Mouse (Mus musculus) heart, embryonic 10.5 days (tissue): Measurements from ENCODE around the gene Tmod3. TPM values are rescaled to one million over a fixed set of nuclear protein-coding genes. Genes with fewer than 3 reads are reported as not detected.
A peak's percentile ranks its signal among the peaks of the same experiment; 100 is the strongest.

Source experiments
- DNase-seq: peaks from one replicate; pipeline ENCODE4 v3.0.0-alpha.2; 2017; ENCODE audit warnings: low spot score
- H3K27ac ChIP-seq: fragments of 300-500 bp; sonication (generic); 2 replicates; pipeline ENCODE4 v1.5.1; 2016; ENCODE audit warnings: mild to moderate bottlenecking
- H3K27me3 ChIP-seq: fragments of 300-500 bp; sonication (generic); 2 replicates; pipeline ENCODE4 v1.6.1; 2016; ENCODE audit warnings: mild to moderate bottlenecking; ENCODE audit not compliant: poor library complexity, insufficient read depth, severe bottlenecking
- H3K36me3 ChIP-seq: fragments of 300-500 bp; sonication (generic); 2 replicates; pipeline ENCODE4 v1.6.1; 2016; ENCODE audit warnings: mild to moderate bottlenecking, moderate library complexity
- H3K4me1 ChIP-seq: fragments of 300-500 bp; sonication (generic); 2 replicates; pipeline ENCODE4 v1.6.1; 2016; ENCODE audit warnings: mild to moderate bottlenecking
- H3K4me3 ChIP-seq: fragments of 300-500 bp; sonication (generic); 2 replicates; pipeline ENCODE4 v1.5.1; 2016; ENCODE audit warnings: mild to moderate bottlenecking, moderate library complexity
- H3K9me3 ChIP-seq: fragments of 300-500 bp; sonication (generic); 2 replicates; pipeline ENCODE4 v1.6.1; 2016; ENCODE audit warnings: mild to moderate bottlenecking, moderate library complexity
- WGBS: fragments of 180-500 bp; shearing (Covaris S2); methylation state at CpG from one replicate; pipeline ENCODE4 v1.1.7; 2016; 5-methylcytosine and 5-hydroxymethylcytosine counted together
- polyA plus RNA-seq: library from polyadenylated mRNA; unstranded; fragments of >200 nt; fragmentation: Nextera tagmentation; extraction: Ambion mirVana; gene quantifications from 2 replicates; pipeline ENCODE4 v1.2.1, GENCODE M21; 2016

Gene Tmod3
- polyA plus RNA-seq = 73.4 and 90.5 TPM in 2 replicates

DNA sequence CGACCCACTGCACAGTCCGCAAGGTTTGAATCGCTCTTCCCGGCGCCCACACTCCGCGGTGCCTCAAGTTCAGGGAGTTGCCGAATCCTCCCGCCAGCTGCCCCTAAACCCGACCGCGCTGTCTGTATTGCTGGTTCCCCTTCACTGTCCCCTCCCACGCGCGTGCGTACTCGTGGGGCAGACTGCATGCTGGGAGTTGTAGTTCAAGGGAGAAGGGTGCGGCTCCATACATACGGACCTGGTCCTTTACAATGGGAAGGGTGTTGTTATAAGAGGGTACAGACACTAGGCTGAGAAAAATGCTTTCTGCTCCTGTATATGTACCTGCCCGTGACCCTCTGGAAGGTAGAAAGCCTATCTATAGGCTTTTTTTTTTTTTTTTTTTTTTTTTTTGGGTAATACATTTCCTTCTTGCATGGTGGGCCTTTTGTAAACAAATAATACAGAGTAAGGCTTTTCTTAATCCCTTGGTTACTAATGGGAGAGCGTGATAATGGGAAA is at the start of gene Tmod3:
Tmod3 (minus strand) TSS at position 146 of the 501 bp plus-strand sequence.
- DNase-seq = peak; percentile 97
- Histone ChIP-seq H3K36me3 (no peaks in the 10 kb centered on the region), H3K27ac (peak within 1 kb of the TSS; percentile 91), H3K4me3 (peak within 1 kb of the TSS; percentile 95), H3K9me3 (no peaks in the 10 kb centered on the region), H3K4me1 (peaks cover 8% of the 10 kb centered on the region; the same call in 1 of the 2 replicates), H3K27me3 (no peaks in the 10 kb centered on the region)
- 2% methylated on average over 21 of the region's 21 CpGs for whole genome bisulfite sequencing

DNA sequence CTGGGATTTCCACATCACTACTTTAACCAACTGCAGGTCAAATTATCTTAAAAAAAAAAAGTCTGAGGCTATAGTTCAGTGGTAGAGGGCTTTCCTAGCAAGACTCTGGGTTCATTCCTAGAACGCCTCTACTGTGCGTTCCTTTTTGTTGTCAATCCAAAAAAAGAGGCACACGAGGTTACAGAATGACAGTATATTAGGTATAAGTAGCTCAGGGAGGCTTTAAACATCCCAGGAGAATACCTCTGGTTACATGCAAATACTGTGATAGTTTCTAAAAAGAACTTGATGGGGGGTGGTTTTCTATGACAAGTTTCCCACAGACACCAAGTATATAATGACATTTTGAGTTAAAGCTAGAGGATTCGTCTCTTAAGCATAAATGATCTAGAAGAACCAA is 48.0 kb upstream of the Tmod3 start:
- no peaks in the 10 kb centered on the region for H3K9me3 ChIP-seq
- 84% methylated on average over 4 of the region's 4 CpGs for WGBS
- H3K27me3 ChIP-seq = peaks cover 4% of the 10 kb centered on the region; the same call in 1 of the 2 replicates
- H3K4me3 ChIP-seq = no peak overlapping the region
- DNase-seq = no peak
- peaks cover 5% of the 10 kb centered on the region; the same call in 1 of the 2 replicates for H3K4me1 ChIP-seq
- no peak overlapping the region for H3K27ac ChIP-seq
- H3K36me3 ChIP-seq = no peaks in the 10 kb centered on the region

DNA sequence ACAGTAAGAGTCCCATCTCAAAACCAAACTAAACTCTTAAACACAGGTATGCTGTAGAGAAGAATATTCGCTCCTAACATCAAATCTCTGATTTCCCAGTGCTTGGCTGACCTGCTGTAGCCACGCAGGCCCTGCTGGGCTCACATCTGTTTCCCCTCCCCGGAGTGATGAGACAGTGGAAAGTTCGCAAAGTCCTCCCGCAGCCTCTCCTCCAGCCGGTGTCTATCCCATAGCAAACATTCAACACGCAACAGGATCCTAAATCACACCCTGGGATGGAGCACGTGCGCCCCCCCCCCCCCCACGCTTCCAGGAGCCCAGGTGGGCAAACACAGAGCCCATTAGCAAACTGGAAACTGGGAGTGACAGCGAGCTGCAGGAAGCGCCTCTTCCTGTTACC is 42.1 kb upstream of the Tmod3 start:
- 30% methylated on average over 12 of the region's 12 CpGs for WGBS
- Histone ChIP-seq H3K9me3 (no peaks in the 10 kb centered on the region), H3K27ac (no peak overlapping the region; the same call in 1 of the 2 replicates), H3K27me3 (no peaks in the 10 kb centered on the region), H3K4me3 (peak overlapping the region; percentile 12; the same call in 1 of the 2 replicates), H3K4me1 (0 out of 2 replicates have a peak, but pooled peaks cover 11% of the 10 kb centered on the region), H3K36me3 (no peaks in the 10 kb centered on the region)
- no peak for DNase-seq

DNA sequence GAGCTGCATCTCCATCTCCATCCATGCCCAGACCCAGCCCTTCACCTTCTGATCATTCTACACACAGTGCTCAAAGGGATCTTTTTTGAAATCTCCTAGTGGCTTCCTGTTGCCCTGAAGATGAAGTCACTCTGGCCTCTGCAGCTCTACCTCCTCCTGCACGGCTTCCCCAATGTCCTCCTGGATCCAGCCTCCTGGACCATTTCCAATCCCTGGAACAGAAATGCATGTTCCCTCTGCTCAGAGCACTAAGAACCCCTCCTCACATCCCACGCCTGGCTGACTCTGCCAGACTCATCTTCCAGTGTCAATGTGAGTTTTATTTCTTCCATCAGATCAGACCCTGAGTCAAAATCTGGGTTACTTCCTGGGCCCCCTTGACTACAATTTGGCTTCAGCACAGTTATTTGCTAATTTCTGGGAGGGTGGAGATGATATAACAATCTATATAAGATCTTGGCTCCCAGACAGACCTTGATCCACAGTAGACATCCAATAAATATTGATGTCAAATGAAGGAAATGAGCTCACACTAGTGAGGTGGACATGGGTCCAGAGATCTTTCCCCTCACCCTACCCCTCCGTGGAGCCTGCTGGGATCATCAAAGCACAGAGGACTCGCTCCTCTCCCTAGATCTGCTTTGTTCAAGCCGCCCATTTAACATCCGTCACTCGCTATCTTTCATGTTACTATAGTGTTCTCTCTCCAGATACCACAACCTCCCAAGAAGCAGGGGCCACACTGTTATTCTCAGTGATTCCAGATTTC is 40.9 kb upstream of the Tmod3 start:
- H3K36me3 ChIP-seq = no peaks in the 10 kb centered on the region
- H3K4me3 ChIP-seq = no peak overlapping the region
- WGBS = 66% methylated on average over 7 of the region's 7 CpGs
- H3K4me1 ChIP-seq = 0 out of 2 replicates have a peak, but pooled peaks cover 11% of the 10 kb centered on the region
- no peak overlapping the region for H3K27ac ChIP-seq
- no peaks in the 10 kb centered on the region for H3K9me3 ChIP-seq
- H3K27me3 ChIP-seq = no peaks in the 10 kb centered on the region
- no peak for DNase-seq

DNA sequence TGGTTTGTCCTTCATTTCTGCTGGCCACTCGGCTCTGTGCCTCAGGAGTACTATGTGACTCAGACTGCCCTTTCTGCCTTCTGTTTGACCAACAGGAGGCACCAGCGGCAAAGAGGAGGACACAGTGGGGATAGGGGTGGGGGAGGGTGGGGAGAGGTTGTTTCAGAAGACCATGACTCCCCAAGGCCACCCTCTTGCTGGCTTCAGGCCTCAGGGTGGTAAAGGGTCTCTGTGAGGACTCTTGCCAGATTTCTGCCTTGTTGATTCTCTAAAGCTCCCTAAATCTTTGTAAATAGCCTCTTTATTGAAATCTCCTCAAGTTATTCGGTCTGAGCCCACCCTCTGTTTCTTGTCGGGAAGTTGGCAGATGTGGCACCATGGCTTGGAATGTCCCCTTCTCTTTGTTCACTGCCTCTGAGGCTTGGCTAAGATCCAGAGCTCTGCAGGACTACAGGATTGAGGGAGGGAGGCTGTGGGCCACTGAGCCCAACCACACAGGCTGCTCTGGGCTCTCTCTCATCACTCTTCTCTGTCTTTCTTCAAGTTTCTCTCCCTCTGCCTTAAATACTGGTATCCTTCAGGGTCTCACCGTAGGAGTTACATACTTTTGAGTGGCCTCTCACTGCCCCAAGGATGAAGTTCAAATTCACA is 39.9 kb upstream of the Tmod3 start:
- Histone ChIP-seq H3K27me3 (no peaks in the 10 kb centered on the region), H3K9me3 (no peaks in the 10 kb centered on the region), H3K4me3 (no peak overlapping the region), H3K36me3 (no peaks in the 10 kb centered on the region), H3K27ac (no peak overlapping the region), H3K4me1 (0 out of 2 replicates have a peak, but pooled peaks cover 11% of the 10 kb centered on the region)
- WGBS = 47% methylated on average over 5 of the region's 5 CpGs
- DNase-seq = peak; percentile 77

DNA sequence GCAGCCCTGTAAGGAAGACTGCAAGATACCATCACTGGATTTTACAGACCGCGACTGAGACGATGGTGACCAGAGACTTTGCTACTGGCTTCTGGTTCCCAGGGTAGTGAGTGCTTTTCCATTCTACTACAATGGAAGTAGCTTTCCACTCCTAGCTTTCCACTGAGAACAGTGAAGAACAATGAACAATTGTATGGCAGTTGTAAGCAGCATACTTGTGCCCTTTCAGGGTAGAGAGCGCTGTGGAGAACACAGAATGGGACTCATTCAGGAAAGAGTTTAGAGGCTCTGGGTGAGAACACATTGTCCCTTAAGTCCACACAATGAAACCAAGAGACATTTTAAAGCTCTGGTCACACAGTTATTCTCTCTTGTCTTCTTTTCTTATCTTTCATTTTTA is 38.1 kb upstream of the Tmod3 start:
- WGBS = 82% methylated on average over 4 of the region's 4 CpGs

DNA sequence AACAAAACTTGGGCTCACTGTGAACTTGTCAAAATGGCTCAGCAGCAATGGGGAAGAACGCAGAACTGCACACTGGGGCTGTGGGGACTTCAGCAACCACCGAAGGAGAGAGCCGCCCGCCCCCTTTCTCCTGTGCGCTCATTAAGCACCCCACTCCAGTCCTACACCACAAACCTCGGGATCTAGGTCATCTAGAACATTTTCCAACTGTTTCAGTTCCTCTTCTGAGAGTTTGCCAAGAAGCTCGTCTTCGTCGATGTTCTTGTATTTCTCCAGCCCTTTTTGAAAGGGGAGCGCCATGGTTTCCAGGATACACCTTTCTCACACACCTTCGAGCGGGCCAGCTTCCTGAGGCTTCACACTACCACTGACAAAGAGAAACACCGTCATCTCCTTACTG is 37.6 kb upstream of the Tmod3 start:
- no peak overlapping the region for H3K27ac ChIP-seq
- no peaks in the 10 kb centered on the region for H3K9me3 ChIP-seq
- DNase-seq = no peak
- 0 out of 2 replicates have a peak, but pooled peaks cover 11% of the 10 kb centered on the region for H3K4me1 ChIP-seq
- 0 out of 2 replicates have a peak, but pooled peaks cover 2% of the 10 kb centered on the region for H3K36me3 ChIP-seq
- 87% methylated on average over 13 of the region's 13 CpGs for WGBS
- H3K4me3 ChIP-seq = no peak overlapping the region
- no peaks in the 10 kb centered on the region for H3K27me3 ChIP-seq

More for the DNA sequence above, 38.1 kb upstream of the Tmod3 start:
- Histone ChIP-seq H3K4me3 (no peak overlapping the region), H3K27me3 (no peaks in the 10 kb centered on the region), H3K9me3 (no peaks in the 10 kb centered on the region), H3K4me1 (0 out of 2 replicates have a peak, but pooled peaks cover 11% of the 10 kb centered on the region), H3K36me3 (no peaks in the 10 kb centered on the region), H3K27ac (no peak overlapping the region)
- DNase-seq = no peak

DNA sequence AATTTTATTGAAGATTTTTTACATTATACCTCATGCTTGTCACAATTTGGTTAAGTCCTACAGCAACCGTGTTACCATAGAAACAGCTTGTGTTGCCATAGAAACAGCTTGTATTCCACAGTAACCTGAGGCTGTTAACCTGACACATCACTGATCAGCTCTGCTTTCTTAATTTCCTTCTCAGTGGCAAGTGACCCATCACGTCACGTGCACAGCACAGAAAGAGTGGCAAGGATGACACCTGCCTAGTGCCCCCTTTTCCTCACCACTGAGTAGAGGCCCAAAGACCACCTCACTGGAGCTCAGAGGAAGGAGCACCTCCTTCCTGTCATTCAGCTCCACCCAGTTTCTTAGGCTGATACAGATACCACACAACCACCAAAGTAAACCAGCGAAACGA is 34.0 kb upstream of the Tmod3 start:
- no peak for DNase-seq
- 0 out of 2 replicates have a peak, but pooled peaks cover 2% of the 10 kb centered on the region for H3K36me3 ChIP-seq
- no peaks in the 10 kb centered on the region for H3K4me1 ChIP-seq
- H3K9me3 ChIP-seq = no peaks in the 10 kb centered on the region
- H3K27ac ChIP-seq = no peak overlapping the region
- 79% methylated on average over 5 of the region's 5 CpGs for WGBS
- H3K4me3 ChIP-seq = no peak overlapping the region
- H3K27me3 ChIP-seq = no peaks in the 10 kb centered on the region

DNA sequence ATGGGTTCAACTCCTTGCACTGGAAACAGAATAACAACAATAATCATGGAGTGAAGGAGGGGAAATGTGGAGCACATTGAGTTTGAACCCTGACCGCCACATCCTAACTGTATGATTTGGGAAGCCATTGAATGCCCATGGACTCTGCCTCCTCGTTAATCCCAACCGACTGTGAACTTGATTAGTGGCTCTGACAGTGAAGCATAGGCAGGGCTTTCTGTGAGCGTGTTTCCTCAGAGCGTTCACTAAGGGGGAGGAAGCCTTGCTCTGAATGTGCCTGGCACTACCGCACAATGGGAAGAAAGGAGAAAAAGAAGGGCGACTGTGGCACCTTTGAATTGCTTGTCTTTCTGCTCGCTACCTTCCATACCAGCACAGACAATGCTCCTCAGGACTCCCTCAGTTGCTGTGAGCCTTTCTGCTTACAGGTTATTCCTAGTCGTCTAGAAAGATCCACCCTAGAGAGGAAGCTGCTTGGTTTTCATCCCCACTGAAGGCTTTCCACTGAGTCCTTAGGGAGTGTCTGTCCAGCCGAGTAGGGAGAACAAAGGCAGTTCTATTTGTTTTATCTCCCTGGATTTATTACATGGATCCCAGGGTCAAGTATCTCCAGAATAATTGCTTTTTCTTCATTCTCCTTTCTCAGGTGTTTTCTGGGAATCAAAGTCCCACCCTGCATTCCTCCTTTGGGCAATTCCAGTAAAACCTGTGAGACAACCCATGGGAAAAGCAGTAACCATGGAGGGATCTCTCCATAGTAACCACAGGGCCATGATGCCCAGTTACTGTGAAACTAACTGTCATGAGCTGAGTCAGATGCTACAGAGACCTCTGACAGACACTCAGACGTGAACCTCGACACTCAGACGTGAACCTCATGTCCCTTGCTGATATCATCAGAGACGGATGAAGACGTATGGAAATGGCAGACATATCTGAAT is 30.7 kb upstream of the Tmod3 start:
- 83% methylated on average over 15 of the region's 15 CpGs for WGBS
- Histone ChIP-seq H3K36me3 (0 out of 2 replicates have a peak, but pooled peaks cover 2% of the 10 kb centered on the region), H3K27ac (no peak overlapping the region), H3K4me3 (no peak overlapping the region), H3K4me1 (no peaks in the 10 kb centered on the region), H3K27me3 (no peaks in the 10 kb centered on the region), H3K9me3 (no peaks in the 10 kb centered on the region)
- DNase-seq = no peak

DNA sequence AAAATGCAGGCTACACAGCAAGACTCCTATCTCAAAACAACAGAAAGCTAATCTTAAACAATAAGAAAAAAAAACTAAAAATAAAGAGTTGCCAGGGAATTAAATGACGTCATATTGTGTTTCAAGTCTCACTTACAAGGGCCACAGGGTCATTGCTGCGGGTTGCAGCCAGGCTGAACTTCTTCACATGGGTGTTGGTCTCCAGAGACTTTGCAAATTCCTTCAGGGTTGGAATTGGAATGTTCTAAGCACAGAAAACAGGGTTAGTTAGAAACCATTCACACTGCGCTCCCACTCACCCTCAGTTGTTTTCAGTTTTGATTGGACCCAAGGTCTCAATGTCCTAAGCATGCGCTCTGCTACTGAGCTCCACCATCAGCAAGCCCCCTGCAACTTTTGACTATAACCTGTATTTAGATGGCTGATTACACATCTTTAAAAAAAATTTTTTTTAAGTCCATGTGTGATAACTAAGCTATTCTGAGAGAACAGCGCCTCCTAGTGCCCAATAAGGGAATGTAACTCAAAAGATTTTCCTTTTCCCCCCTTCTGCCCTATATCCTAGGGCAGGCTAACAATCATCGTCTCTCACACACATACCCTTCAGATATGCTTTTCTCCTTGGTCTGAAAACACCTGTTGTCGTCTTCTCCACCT is 22.4 kb upstream of the Tmod3 start:
- no peak for DNase-seq
- Histone ChIP-seq H3K27ac (no peak overlapping the region), H3K4me1 (no peaks in the 10 kb centered on the region), H3K4me3 (no peak overlapping the region), H3K36me3 (no peaks in the 10 kb centered on the region), H3K9me3 (no peaks in the 10 kb centered on the region), H3K27me3 (no peaks in the 10 kb centered on the region)
- 57% methylated on average over 7 of the region's 7 CpGs for WGBS

DNA sequence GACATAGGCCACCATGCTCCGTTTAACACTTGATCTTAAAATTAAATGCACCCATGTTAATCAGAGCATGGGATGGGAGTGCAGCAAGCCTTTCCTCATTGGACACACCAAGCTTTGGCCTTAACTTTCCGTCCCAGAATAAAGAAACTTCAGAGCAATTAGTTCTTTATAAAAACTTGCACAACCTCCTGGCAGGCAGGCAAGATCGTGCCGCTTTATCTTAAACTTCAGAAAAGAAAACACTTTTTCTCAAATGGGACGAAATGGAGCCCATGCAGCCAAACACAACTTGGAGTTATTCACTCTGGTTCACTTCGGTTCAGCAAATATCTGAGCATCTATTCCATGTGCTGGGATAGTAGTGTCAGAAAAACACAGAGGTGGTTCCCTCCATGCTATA is 19.9 kb upstream of the Tmod3 start:
- Histone ChIP-seq H3K27me3 (no peaks in the 10 kb centered on the region), H3K4me3 (no peak overlapping the region), H3K4me1 (no peaks in the 10 kb centered on the region), H3K27ac (no peak overlapping the region), H3K9me3 (no peaks in the 10 kb centered on the region), H3K36me3 (peaks cover 6% of the 10 kb centered on the region; the same call in 1 of the 2 replicates)
- no peak for DNase-seq
- 77% methylated on average over 6 of the region's 6 CpGs for WGBS
